Mouse (Mus musculus) midbrain, embryonic 13.5 days (tissue): ENCODE data around the gene Zfp771. TPM values are rescaled to one million over a fixed set of nuclear protein-coding genes. Genes with fewer than 3 reads are reported as not detected.

Experiments
- polyA plus RNA-seq: library from polyadenylated mRNA; unstranded; fragments of >200 nt; fragmentation: Nextera tagmentation; extraction: Ambion mirVana; gene quantifications from 2 replicates; pipeline ENCODE4 v1.2.1, GENCODE M21; 2015

Gene Zfp771
- polyA plus RNA-seq, 1 experiment from 2014 or later = 59.7 TPM

Other genes with a start within 250 kb of the Zfp771 start
- gene Mvp, start 229.7 kb upstream of the Zfp771 start, polyA plus RNA-seq = 3.0 and 3.7 TPM in 2 replicates
- 0.30 TPM in 1 of 2 replicates, not detected in the other for gene Pagr1b, start 227.8 kb upstream of the Zfp771 start, polyA plus RNA-seq
- 39.8 and 40.8 TPM in 2 replicates for gene Pagr1a, start 226.9 kb upstream of the Zfp771 start, polyA plus RNA-seq
- gene Gm42742, start 223.2 kb upstream of the Zfp771 start, polyA plus RNA-seq = 72.0 and 73.9 TPM in 2 replicates
- gene Prrt2, start 223.1 kb upstream of the Zfp771 start, polyA plus RNA-seq = 10.8 and 11.9 TPM in 2 replicates
- 58.2 and 72.5 TPM in 2 replicates for gene Maz, start 217.2 kb upstream of the Zfp771 start, polyA plus RNA-seq
- gene Kif22, start 201.8 kb upstream of the Zfp771 start, polyA plus RNA-seq = 57.5 and 61.0 TPM in 2 replicates
- gene Zg16, start 156.9 kb upstream of the Zfp771 start, polyA plus RNA-seq = not detected in 2 replicates
- gene AI467606, start 152.9 kb upstream of the Zfp771 start, polyA plus RNA-seq = 0.90 and 1.5 TPM in 2 replicates
- 0.79 and 0.98 TPM in 2 replicates for gene Qprt, start 122.0 kb upstream of the Zfp771 start, polyA plus RNA-seq
- 0.06 and 0.09 TPM in 2 replicates for gene Spn, start 106.5 kb upstream of the Zfp771 start, polyA plus RNA-seq
- gene Cd2bp2, start 48.2 kb upstream of the Zfp771 start, polyA plus RNA-seq = 90.8 and 96.1 TPM in 2 replicates
- gene Tbc1d10b, start 35.8 kb upstream of the Zfp771 start, polyA plus RNA-seq = 30.0 and 30.7 TPM in 2 replicates
- 8.5 and 9.0 TPM in 2 replicates for gene Mylpf, start 35.4 kb upstream of the Zfp771 start, polyA plus RNA-seq
- 69.3 and 75.4 TPM in 2 replicates for gene Zfp553, start 11.2 kb upstream of the Zfp771 start, polyA plus RNA-seq
- gene Sept1, start 11.1 kb upstream of the Zfp771 start, polyA plus RNA-seq = 27.1 and 28.3 TPM in 2 replicates
- gene Dctpp1, start 16.4 kb downstream of the Zfp771 start, polyA plus RNA-seq = 142 and 143 TPM in 2 replicates
- 52.4 and 54.0 TPM in 2 replicates for gene Sephs2, start 29.8 kb downstream of the Zfp771 start, polyA plus RNA-seq
- 0.30 TPM in 2 replicates for gene Itgal, start 52.0 kb downstream of the Zfp771 start, polyA plus RNA-seq
- gene Zfp768, start 101.3 kb downstream of the Zfp771 start, polyA plus RNA-seq = 15.6 and 20.1 TPM in 2 replicates
- gene Zfp747, start 131.8 kb downstream of the Zfp771 start, polyA plus RNA-seq = 8.4 and 9.3 TPM in 2 replicates
- 5.7 and 6.2 TPM in 2 replicates for gene 9130019O22Rik, start 142.9 kb downstream of the Zfp771 start, polyA plus RNA-seq
- 5.9 and 8.4 TPM in 2 replicates for gene E430018J23Rik, start 149.4 kb downstream of the Zfp771 start, polyA plus RNA-seq
- 5.1 and 5.2 TPM in 2 replicates for gene Zfp764, start 162.5 kb downstream of the Zfp771 start, polyA plus RNA-seq
- 34.8 and 35.6 TPM in 2 replicates for gene Zfp688, start 177.8 kb downstream of the Zfp771 start, polyA plus RNA-seq
- gene Zfp689, start 204.9 kb downstream of the Zfp771 start, polyA plus RNA-seq = 16.1 and 16.3 TPM in 2 replicates
- gene Prr14, start 215.3 kb downstream of the Zfp771 start, polyA plus RNA-seq = 47.5 and 52.3 TPM in 2 replicates
- gene Fbrs, start 234.9 kb downstream of the Zfp771 start, polyA plus RNA-seq = 11.7 and 14.9 TPM in 2 replicates